Mouse (Mus musculus): Measurements from ENCODE around the gene Nectin1. TPM values are rescaled to one million over a fixed set of nuclear protein-coding genes. Genes with fewer than 3 reads are reported as not detected.

Nectin1 gene
- polyA plus RNA-seq, 1 experiment from 2014 or later, result 1.0 TPM

GRCm38 (mm10) chr9:43769228-43769627 is 25.4 kb downstream of the Nectin1 start:
- H3K9ac ChIP-seq, result no peak overlapping the region
- 74% methylated on average over 7 of the region's 7 CpGs for WGBS
- peaks cover 4% of the 10 kb centered on the region; the same call in 1 of the 2 replicates for H3K4me1 ChIP-seq (replicated peaks)
- no peak overlapping the region for H3K4me3 ChIP-seq
- H3K4me2 ChIP-seq, result no peak overlapping the region
- ATAC-seq (replicated peaks; ENCODE audit: insufficient number of reproducible peaks, insufficient read depth, low FRiP score, low read depth), result no peak
- H3K27ac ChIP-seq, result no peak overlapping the region
- no peaks in the 10 kb centered on the region for H3K36me3 ChIP-seq
- no peaks in the 10 kb centered on the region for H3K9me3 ChIP-seq (replicated peaks)
- H3K27me3 ChIP-seq, result no peaks in the 10 kb centered on the region

GRCm38 (mm10) chr9:43769940-43770339 is 26.2 kb downstream of the Nectin1 start:
- ATAC-seq (replicated peaks; ENCODE audit: insufficient number of reproducible peaks, insufficient read depth, low FRiP score, low read depth), result no peak
- Histone ChIP-seq H3K27ac (no peak overlapping the region), H3K4me1 (replicated peaks) (peaks cover 4% of the 10 kb centered on the region; the same call in 1 of the 2 replicates), H3K9ac (no peak overlapping the region), H3K4me3 (no peak overlapping the region), H3K9me3 (replicated peaks) (no peaks in the 10 kb centered on the region), H3K4me2 (no peak overlapping the region), H3K36me3 (no peaks in the 10 kb centered on the region), H3K27me3 (no peaks in the 10 kb centered on the region)
- WGBS, result 67% methylated on average over 4 of the region's 4 CpGs

- Histone ChIP-seq H3K9me3 (replicated peaks) (no peaks in the 10 kb centered on the region), H3K4me2 (no peak overlapping the region), H3K27me3 (no peaks in the 10 kb centered on the region), H3K27ac (no peak overlapping the region), H3K4me1 (replicated peaks) (no peaks in the 10 kb centered on the region), H3K4me3 (no peak overlapping the region), H3K36me3 (no peaks in the 10 kb centered on the region), H3K9ac (no peak overlapping the region)
- ATAC-seq (replicated peaks; ENCODE audit: insufficient number of reproducible peaks, insufficient read depth, low FRiP score, low read depth), result no peak
- WGBS, result 72% methylated on average over 1 of the region's 1 CpGs
Measured at GRCm38 (mm10) chr9:43771041-43771440, 27.3 kb downstream of the Nectin1 start.

- Histone ChIP-seq H3K27me3 (no peaks in the 10 kb centered on the region), H3K36me3 (no peaks in the 10 kb centered on the region), H3K9me3 (replicated peaks) (no peaks in the 10 kb centered on the region), H3K9ac (no peak overlapping the region), H3K4me1 (replicated peaks) (peaks cover 1% of the 10 kb centered on the region; the same call in 1 of the 2 replicates), H3K4me3 (no peak overlapping the region), H3K4me2 (no peak overlapping the region), H3K27ac (no peak overlapping the region)
- no peak for ATAC-seq (replicated peaks; ENCODE audit: insufficient number of reproducible peaks, insufficient read depth, low FRiP score, low read depth)
- 80% methylated on average over 6 of the region's 6 CpGs for WGBS
Measured at GRCm38 (mm10) chr9:43772460-43772859, 28.7 kb downstream of the Nectin1 start.

GRCm38 (mm10) chr9:43773521-43773920 is 29.7 kb downstream of the Nectin1 start:
- no peak for ATAC-seq (replicated peaks; ENCODE audit: insufficient number of reproducible peaks, insufficient read depth, low FRiP score, low read depth)
- Histone ChIP-seq H3K27me3 (no peaks in the 10 kb centered on the region), H3K4me1 (replicated peaks) (peaks cover 7% of the 10 kb centered on the region; the same call in 1 of the 2 replicates), H3K9me3 (replicated peaks) (no peaks in the 10 kb centered on the region), H3K4me2 (no peak overlapping the region), H3K9ac (no peak overlapping the region), H3K4me3 (no peak overlapping the region), H3K27ac (no peak overlapping the region), H3K36me3 (no peaks in the 10 kb centered on the region)
- WGBS, result 91% methylated on average over 2 of the region's 2 CpGs

GRCm38 (mm10) chr9:43774427-43774826 is 30.6 kb downstream of the Nectin1 start:
- no peak overlapping the region for H3K4me3 ChIP-seq
- no peaks in the 10 kb centered on the region for H3K27me3 ChIP-seq
- 72% methylated on average over 5 of the region's 5 CpGs for WGBS
- no peak overlapping the region for H3K9ac ChIP-seq
- no peak for ATAC-seq (replicated peaks; ENCODE audit: insufficient number of reproducible peaks, insufficient read depth, low FRiP score, low read depth)
- no peaks in the 10 kb centered on the region for H3K36me3 ChIP-seq
- no peaks in the 10 kb centered on the region for H3K9me3 ChIP-seq (replicated peaks)
- H3K4me1 ChIP-seq (replicated peaks), result peaks cover 9% of the 10 kb centered on the region; the same call in 1 of the 2 replicates
- H3K4me2 ChIP-seq, result no peak overlapping the region
- H3K27ac ChIP-seq, result no peak overlapping the region

GRCm38 (mm10) chr9:43776231-43776630 is 32.4 kb downstream of the Nectin1 start:
- Histone ChIP-seq H3K27ac (no peak overlapping the region), H3K4me1 (replicated peaks) (peaks cover 9% of the 10 kb centered on the region; the same call in 1 of the 2 replicates), H3K4me2 (no peak overlapping the region), H3K9me3 (replicated peaks) (no peaks in the 10 kb centered on the region), H3K4me3 (no peak overlapping the region), H3K9ac (no peak overlapping the region), H3K27me3 (no peaks in the 10 kb centered on the region), H3K36me3 (no peaks in the 10 kb centered on the region)
- no peak for ATAC-seq (replicated peaks; ENCODE audit: insufficient number of reproducible peaks, insufficient read depth, low FRiP score, low read depth)
- 78% methylated on average over 3 of the region's 3 CpGs for WGBS

GRCm38 (mm10) chr9:43777362-43778360 is 33.9 kb downstream of the Nectin1 start:
- H3K4me2 ChIP-seq, result no peak overlapping the region
- H3K4me1 ChIP-seq (replicated peaks), result peaks cover 9% of the 10 kb centered on the region; the same call in 1 of the 2 replicates
- H3K9ac ChIP-seq, result no peak overlapping the region
- no peaks in the 10 kb centered on the region for H3K36me3 ChIP-seq
- WGBS, result 68% methylated on average over 16 of the region's 16 CpGs
- H3K27ac ChIP-seq, result no peak overlapping the region
- no peaks in the 10 kb centered on the region for H3K9me3 ChIP-seq (replicated peaks)
- H3K4me3 ChIP-seq, result no peak overlapping the region
- ATAC-seq (replicated peaks; ENCODE audit: insufficient number of reproducible peaks, insufficient read depth, low FRiP score, low read depth), result no peak
- H3K27me3 ChIP-seq, result no peaks in the 10 kb centered on the region

GRCm38 (mm10) chr9:43780883-43781282 is 37.1 kb downstream of the Nectin1 start:
- Histone ChIP-seq H3K9me3 (replicated peaks) (no peaks in the 10 kb centered on the region), H3K4me2 (no peak overlapping the region), H3K4me3 (no peak overlapping the region), H3K9ac (no peak overlapping the region), H3K27me3 (no peaks in the 10 kb centered on the region), H3K27ac (no peak overlapping the region), H3K36me3 (no peaks in the 10 kb centered on the region), H3K4me1 (replicated peaks) (peaks cover 15% of the 10 kb centered on the region; the same call in 1 of the 2 replicates)
- WGBS, result 59% methylated on average over 8 of the region's 8 CpGs
- no peak for ATAC-seq (replicated peaks; ENCODE audit: insufficient number of reproducible peaks, insufficient read depth, low FRiP score, low read depth)

GRCm38 (mm10) chr9:43782401-43782800 is 38.6 kb downstream of the Nectin1 start:
- Histone ChIP-seq H3K9ac (no peak overlapping the region), H3K27me3 (no peaks in the 10 kb centered on the region; the same call in 1 of the 2 replicates), H3K27ac (no peak overlapping the region), H3K4me1 (replicated peaks) (peaks cover 19% of the 10 kb centered on the region), H3K4me2 (no peak overlapping the region), H3K9me3 (replicated peaks) (no peaks in the 10 kb centered on the region), H3K4me3 (no peak overlapping the region), H3K36me3 (no peaks in the 10 kb centered on the region)
- WGBS, result 59% methylated on average over 5 of the region's 5 CpGs
- no peak for ATAC-seq (replicated peaks; ENCODE audit: insufficient number of reproducible peaks, insufficient read depth, low FRiP score, low read depth)

GRCm38 (mm10) chr9:43783959-43784358 is 40.2 kb downstream of the Nectin1 start:
- no peak overlapping the region for H3K4me3 ChIP-seq
- H3K36me3 ChIP-seq, result no peaks in the 10 kb centered on the region
- peaks cover 15% of the 10 kb centered on the region for H3K4me1 ChIP-seq (replicated peaks)
- no peaks in the 10 kb centered on the region for H3K9me3 ChIP-seq (replicated peaks)
- ATAC-seq (replicated peaks; ENCODE audit: insufficient number of reproducible peaks, insufficient read depth, low FRiP score, low read depth), result no peak
- 43% methylated on average over 3 of the region's 3 CpGs for WGBS
- no peaks in the 10 kb centered on the region; the same call in 1 of the 2 replicates for H3K27me3 ChIP-seq
- no peak overlapping the region for H3K9ac ChIP-seq
- H3K4me2 ChIP-seq, result no peak overlapping the region
- no peak overlapping the region for H3K27ac ChIP-seq

All from heart, embryonic 15.5 days (tissue).